Mouse (Mus musculus) layer of hippocampus, adult 18-20 months (tissue): ENCODE results near the gene Shc1. TPM values are rescaled to one million over a fixed set of nuclear protein-coding genes. Genes with fewer than 3 reads are reported as not detected.
"Not testable (repeated sequence)": the region's sequence is repeated elsewhere in the genome, so short reads cannot be mapped to it uniquely, and the experiment has no call there.

ENCODE experiments used
- DNase-seq, 2 experiments: peaks; one replicate each; pipeline ENCODE4 v3.0.0; 2022; ENCODE audit warnings: low spot score in 2 of 2
- total RNA-seq, 2 experiments: library from RNA; stranded (reverse); gene quantifications; 2 replicates each; pipeline ENCODE4 v1.2.3; 2021

Shc1 gene
- total RNA-seq, 2 experiments from 2014 or later, result 11.5 to 12.8 TPM

DNA sequence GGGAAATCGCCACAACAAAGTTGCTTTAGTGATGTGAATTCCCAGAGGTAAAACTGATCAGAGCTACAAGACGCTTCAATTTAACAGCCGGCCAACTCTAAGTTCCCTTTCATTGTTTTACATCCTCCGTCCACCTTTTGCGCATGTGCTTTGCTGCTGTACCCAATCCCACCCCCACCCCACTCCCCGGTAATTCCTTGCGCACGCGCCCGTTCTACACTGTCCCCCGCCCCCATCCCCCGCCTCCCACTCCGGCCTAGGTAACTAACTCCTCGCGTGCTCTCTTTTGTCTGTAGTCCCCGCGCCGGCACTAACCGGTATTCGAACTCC is 438 bp upstream of the Shc1 start:
- no peak for DNase-seq

- DNase-seq, result peak in 1 of 2 experiments; percentile 56
These were observed 613 bp downstream of the Shc1 start for GRCm38 (mm10) chr3:89418861-89419250.

- no peak for DNase-seq
These were observed 1.3 kb downstream of the Shc1 start for GRCm38 (mm10) chr3:89419571-89419970.

DNA sequence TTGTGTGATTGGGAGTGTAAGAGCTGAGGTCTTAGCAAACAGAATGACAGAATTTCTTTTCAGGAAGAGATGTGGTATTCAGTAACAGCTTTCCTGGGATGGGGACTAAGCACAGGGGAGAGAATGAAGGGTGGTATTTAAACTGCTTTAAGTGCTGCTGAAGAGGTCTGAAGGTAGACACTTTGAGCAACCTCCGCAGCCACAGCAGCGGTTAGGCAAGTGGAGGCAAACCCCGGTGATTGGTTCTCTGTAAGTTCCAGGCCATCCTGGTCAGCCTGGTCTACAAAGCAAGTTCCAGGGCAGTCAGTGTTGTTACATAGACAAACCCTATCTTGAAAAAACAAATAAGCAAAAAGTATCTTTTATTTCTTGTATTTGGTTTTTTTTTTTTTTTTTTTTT is 1.7 kb downstream of the Shc1 start:
- no peak for DNase-seq

GRCm38 (mm10) chr3:89420421-89420820 is 2.2 kb downstream of the Shc1 start:
- DNase-seq, result no peak

DNA sequence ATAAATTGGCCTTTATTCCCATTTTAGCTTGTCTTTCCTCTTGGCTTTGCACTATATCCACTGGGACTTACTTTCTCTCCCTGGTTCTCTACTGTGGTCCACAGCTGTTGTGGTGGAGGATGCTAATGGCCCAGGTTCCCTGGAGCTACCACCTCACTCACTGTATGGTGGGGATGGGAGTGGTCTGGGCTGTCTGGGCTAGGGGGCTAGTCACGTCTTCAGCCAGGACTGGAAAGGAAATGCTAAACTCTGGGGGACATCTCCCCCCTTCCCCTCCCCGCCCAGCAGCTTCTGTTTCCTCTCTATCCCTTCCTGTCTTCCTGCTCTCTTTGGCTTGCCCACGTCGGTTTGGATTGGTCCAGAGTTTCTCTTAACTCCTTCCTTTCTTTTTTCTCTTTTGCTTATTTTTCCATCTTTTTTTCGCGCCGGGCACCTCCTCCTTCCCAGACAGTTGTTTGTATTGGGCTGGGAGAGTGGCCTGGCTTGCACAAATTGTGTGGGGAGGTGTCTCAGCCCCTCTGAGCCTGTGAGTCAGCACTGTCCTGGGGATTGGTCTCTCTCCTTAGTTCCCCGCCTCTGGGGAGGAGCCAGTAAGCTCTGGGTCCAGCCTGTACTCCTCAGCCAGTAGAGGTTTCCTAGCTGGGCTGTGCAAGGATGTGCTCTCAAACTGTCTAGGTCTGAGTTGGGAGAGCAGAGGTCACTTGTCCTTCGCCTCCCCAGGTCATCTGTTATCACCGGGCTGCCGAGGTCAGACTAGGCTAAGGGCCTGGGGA is 2.9 kb downstream of the Shc1 start:
- peak; percentile 65 to 69 for DNase-seq

- no peak for DNase-seq
These were observed 3.7 kb downstream of the Shc1 start for GRCm38 (mm10) chr3:89421810-89422473.

DNA sequence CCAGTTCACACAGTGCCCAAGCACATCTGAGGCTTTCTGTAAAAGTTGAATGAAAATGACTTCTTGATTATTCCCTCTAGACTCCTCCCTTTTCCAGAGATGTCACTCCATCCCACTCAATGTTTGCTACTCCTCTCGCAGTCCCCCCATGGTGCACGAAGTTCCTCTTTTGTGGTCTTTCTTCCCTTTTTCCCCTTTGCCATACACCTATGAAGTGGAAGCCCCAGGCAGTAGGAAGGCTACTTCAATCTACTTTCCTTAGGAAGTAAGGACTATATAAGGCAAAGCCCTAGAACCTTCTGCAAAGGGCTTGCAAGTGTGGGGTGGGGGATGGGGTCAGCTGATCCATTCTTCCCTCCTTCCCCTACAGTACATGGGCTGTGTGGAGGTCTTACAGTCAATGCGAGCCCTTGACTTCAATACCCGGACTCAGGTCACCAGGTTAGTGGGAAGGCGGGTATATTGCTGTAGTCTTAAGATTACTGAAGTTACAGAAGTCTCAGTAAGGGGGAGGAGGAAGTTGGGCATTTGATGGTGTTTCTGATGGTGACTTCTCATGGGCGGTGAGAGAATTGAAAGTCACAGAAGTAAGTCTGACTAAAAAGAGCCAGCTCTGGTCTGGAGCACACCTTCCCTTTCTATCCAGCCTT is 4.4 kb downstream of the Shc1 start:
- DNase-seq, result no peak

GRCm38 (mm10) chr3:89424416-89425140 is 6.3 kb downstream of the Shc1 start:
- no peak for DNase-seq

DNA sequence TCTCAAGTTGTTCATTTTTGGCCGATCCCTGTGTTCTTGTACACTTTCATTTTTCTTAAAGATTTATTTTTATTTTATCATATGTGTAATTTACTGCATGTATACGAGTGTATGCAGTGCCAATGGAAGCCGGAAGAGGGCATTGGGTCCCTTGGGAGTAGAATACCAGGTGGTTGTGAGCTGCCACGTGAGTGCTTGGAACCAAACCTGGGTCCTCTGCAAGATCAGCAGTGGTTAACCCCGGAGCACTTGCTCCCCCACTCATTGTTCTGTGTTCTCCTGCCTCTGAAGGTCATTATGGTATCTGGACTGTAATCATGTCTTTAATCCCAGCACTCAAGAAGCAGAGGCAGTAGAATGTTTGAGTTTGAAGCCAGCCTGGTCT is 6.9 kb downstream of the Shc1 start:
- DNase-seq, result no peak

GRCm38 (mm10) chr3:89425876-89426275 is 7.6 kb downstream of the Shc1 start:
- no peak for DNase-seq

GRCm38 (mm10) chr3:89429021-89429420 is 10.8 kb downstream of the Shc1 start:
- not testable (repeated sequence) for DNase-seq

DNA sequence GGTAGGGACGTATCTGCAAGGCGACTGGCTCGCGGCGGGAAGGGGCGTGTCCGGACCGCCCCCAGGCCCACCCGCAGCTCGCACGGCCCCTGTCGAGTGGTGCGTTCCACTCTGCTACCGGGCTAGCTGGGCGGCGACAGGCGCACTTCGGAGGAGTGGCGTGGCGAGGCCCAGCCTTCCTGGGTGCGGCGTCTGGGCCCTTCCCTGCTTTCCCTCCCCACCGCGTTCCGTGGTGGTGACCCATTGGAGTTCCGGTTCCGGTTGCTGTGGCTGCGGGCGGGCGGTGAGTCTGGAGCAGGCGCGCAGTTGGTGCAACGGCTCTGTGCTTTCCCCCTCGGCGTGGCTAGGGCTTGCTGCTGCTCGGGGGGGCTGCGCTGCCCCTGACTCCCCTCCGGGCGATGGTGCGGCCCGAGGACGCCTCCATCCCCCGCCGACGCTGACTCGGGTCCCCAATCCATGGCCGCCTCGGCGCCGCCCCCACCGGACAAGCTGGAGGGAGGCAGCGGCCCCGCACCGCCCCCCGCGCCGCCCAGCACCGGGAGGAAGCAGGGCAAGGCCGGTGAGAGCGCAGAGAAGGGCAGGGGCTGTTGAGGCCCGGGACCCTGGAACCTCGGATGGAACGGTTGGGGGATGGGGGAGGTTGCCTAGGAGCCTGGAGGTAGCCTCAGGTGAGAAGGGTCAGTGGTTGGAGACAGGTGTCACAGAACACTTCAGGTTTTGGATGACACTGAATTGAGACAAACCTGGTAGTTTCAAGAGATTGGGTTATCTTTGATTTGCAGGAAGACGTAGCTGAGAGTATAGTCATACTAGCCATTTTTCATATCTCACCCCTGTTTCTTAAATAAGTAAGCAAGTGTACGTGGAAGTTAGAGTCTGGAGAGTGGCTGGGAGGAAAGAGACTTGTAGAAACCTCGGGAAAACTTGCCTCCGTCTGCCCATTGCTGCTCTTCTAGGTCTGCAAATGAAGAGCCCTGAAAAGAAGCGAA is 12.2 kb downstream of the Shc1 start, which contains the start of gene Pygo2:
Gene Pygo2, plus strand, starts transcription at position 44 of the 989 bp plus-strand sequence.
- peak; percentile 97 for DNase-seq

GRCm38 (mm10) chr3:89432606-89433005 is 14.4 kb downstream of the Shc1 start:
- DNase-seq, result no peak

GRCm38 (mm10) chr3:89434532-89434931 is 16.3 kb downstream of the Shc1 start:
- DNase-seq, result no peak

GRCm38 (mm10) chr3:89435041-89435440 is 16.8 kb downstream of the Shc1 start:
- no peak for DNase-seq

GRCm38 (mm10) chr3:89436176-89437113 is 18.2 kb downstream of the Shc1 start, which contains the start of gene Pbxip1:
TSS of gene Pbxip1 (plus strand) at chr3:89436706.
- DNase-seq, result no peak

DNA sequence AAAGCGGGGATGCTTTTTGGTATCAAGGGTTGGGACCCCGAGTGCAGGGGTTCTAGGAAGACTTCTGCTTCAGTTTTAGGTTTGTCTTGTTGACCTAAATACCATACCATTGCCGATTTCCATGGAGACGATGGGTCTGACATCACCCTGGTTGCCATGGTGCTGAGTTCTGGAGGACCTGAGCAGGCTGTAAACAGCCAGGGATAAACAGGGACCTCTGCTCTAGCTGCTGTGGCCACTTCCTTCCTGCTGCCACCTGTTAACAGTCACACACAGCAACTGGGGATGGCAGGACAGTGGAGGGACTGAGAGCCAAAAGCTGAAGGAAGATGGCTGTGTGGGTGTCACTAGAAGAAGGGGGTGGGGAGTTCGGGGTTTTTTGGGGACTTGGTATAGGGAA is 19.0 kb downstream of the Shc1 start:
- peak in 1 of 2 experiments; percentile 56 for DNase-seq

DNA sequence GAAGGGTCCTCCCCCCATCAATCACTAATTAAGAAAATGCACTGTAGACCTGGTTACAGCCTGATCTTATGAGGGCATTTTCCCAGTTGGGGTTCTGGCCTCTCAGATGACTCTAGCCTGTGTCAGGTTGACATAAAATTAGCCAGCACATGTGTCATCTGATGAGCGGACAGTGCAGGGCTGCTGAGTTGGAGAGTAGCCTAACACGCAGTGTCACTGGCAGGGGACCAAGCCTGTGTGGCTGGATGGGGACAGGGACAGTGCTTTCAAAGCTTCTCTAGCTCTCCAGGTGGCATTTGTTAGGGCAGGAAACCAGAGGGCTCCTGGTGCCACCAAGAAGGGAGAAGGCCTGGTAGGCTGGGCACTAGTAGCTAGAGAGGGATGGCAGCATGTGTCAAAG is 22.4 kb downstream of the Shc1 start:
- DNase-seq, result no peak
